Mouse (Mus musculus): ENCODE results near the gene Chrna5. TPM values are rescaled to one million over a fixed set of nuclear protein-coding genes. Genes with fewer than 3 reads are reported as not detected.
"Not testable (repeated sequence)": the region's sequence is repeated elsewhere in the genome, so short reads cannot be mapped to it uniquely, and the experiment has no call there.

Gene Chrna5
- polyA plus RNA-seq (2012): not detected in 2 replicates

DNA sequence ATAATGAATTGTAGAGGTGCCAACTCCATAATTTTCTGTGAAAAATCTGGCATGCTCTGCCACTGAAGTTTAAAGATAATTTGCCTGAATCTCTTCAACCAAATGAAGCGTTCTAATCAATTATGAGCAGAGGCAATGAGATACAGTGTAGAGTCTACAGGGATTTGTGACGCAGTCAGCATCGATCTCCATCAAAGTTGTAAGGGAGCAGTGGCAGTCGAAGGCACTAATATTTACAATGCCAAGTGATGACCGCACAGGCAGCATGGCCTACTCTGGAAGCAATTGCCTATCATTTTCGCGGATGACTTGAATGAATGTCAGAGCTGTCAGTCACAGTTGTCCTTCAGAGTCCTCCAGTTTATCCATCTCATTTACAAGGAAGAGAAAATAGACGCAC lies at the start of gene Chrna5:
Chrna5 (plus strand) TSS at position 207 of the 400 bp plus-strand sequence.
- Histone ChIP-seq H3K4me1 (ENCODE audit: control insufficient read depth) (peaks cover 7% of the 10 kb centered on the region), H3K9me3 (ENCODE audit: control insufficient read depth, low read length) (no peaks in the 10 kb centered on the region; the same call in 1 of the 2 replicates), H3K27me3 (ENCODE audit: control insufficient read depth) (peaks cover 63% of the 10 kb centered on the region), H3K36me3 (ENCODE audit: control insufficient read depth) (no peaks in the 10 kb centered on the region), H3K4me3 (replicated peaks) (peak within 1 kb of the TSS; percentile 51)
- TF ChIP-seq GATA1 (IDR thresholded peaks at IDR 0.05; ENCODE audit: low read length) (no peak), TAL1 (IDR thresholded peaks at IDR 0.05; ENCODE audit: low read length) (no peak)

DNA sequence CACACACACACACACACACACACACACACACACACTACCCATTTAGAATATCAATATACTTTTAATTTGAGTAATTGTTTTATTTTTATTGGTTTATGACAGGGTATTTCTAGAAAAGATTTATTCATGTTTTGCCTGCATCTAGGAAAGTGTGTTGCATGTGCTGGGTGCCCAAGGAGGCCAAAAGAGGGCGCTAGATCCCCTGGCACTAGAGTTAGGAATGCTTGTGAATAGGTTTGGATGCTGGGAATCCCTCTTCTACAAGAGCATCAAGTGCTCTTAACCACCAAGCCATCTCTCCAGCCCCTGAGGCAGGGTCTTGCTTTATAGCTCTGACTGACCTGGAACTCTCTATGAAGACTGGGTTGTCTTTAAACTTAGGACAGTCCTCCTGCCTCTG lies 48.9 kb upstream of the Chrna5 start:
- H3K27me3 ChIP-seq (ENCODE audit: control insufficient read depth): no peaks in the 10 kb centered on the region
- no peaks in the 10 kb centered on the region for H3K9me3 ChIP-seq (ENCODE audit: control insufficient read depth, low read length)
- no peak overlapping the region for H3K4me3 ChIP-seq (replicated peaks)
- no peaks in the 10 kb centered on the region for H3K4me1 ChIP-seq (ENCODE audit: control insufficient read depth)
- TF ChIP-seq TAL1 (IDR thresholded peaks at IDR 0.05; ENCODE audit: low read length): no peak
- no peak for TF ChIP-seq GATA1 (IDR thresholded peaks at IDR 0.05; ENCODE audit: low read length)
- peaks cover 2% of the 10 kb centered on the region; the same call in 1 of the 2 replicates for H3K36me3 ChIP-seq (ENCODE audit: control insufficient read depth)

DNA sequence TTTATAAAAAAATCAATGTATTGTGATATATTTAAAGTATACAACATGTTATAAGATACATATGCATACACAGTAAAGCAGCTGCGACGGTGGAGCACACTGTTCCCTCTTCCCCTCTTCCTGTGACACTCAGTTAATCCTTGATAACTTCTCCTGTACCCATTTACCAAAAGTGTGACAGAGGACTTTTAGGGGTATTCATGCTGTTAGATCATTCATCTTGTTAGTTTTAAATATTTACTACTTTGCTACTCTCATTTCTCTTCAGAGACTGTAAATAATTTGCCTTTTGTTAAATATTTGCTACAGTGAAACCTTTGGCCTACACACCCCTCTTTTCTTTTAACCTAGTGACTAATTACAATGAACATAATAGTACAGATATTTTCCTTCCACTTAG lies 48.3 kb upstream of the Chrna5 start:
- Histone ChIP-seq H3K27me3 (ENCODE audit: control insufficient read depth) (no peaks in the 10 kb centered on the region), H3K9me3 (ENCODE audit: control insufficient read depth, low read length) (no peaks in the 10 kb centered on the region), H3K36me3 (ENCODE audit: control insufficient read depth) (peaks cover 2% of the 10 kb centered on the region; the same call in 1 of the 2 replicates), H3K4me1 (ENCODE audit: control insufficient read depth) (no peaks in the 10 kb centered on the region), H3K4me3 (replicated peaks) (no peak overlapping the region)
- TF ChIP-seq TAL1 (IDR thresholded peaks at IDR 0.05; ENCODE audit: low read length) (no peak), GATA1 (IDR thresholded peaks at IDR 0.05; ENCODE audit: low read length) (no peak)

DNA sequence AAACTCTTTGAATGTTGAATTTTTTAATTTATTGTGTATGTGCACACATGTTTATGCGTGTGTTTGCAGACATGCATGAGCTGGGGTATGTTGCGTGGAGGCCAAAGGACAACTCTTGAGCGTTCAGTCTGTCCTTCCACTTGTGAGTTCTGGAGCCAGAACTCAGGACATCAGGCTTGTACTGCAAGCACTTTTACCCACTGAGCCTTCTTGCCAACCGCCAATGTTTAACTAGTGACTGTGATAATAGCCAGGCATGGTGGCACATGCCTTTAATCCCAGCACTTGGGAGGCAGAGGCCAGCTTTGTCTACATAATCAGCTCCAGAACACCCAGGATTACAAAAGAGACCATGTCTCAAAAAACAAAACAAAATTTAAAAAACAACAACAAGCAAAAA lies 38.6 kb upstream of the Chrna5 start:
- peaks cover 8% of the 10 kb centered on the region; the same call in 1 of the 2 replicates for H3K36me3 ChIP-seq (ENCODE audit: control insufficient read depth)
- no peaks in the 10 kb centered on the region for H3K9me3 ChIP-seq (ENCODE audit: control insufficient read depth, low read length)
- H3K27me3 ChIP-seq (ENCODE audit: control insufficient read depth): no peaks in the 10 kb centered on the region; the same call in 1 of the 2 replicates
- TF ChIP-seq TAL1 (IDR thresholded peaks at IDR 0.05; ENCODE audit: low read length) (no peak), GATA1 (IDR thresholded peaks at IDR 0.05; ENCODE audit: low read length) (no peak)
- no peaks in the 10 kb centered on the region for H3K4me1 ChIP-seq (ENCODE audit: control insufficient read depth)
- no peak overlapping the region for H3K4me3 ChIP-seq (replicated peaks)

DNA sequence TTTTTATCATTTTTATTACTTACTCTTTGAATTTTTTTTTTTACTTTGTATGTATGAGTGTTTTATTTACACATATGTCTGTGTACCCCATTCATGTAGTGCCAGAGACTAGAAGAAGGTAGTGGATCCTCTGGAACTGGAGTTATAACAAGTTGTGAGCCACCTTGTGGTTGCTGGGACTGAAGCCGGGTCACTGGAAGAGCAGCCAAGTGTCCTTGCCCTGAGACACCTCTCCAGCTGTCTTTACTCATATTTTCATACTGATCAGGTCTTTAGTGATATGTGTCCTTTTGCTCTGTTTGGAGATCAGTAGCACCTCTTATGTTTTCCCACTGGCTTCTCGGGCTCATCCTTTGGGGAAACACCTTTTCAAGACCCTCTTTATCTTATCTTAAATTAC lies 36.2 kb upstream of the Chrna5 start:
- Histone ChIP-seq H3K36me3 (ENCODE audit: control insufficient read depth) (no peaks in the 10 kb centered on the region), H3K9me3 (ENCODE audit: control insufficient read depth, low read length) (no peaks in the 10 kb centered on the region)
- TF ChIP-seq GATA1 (IDR thresholded peaks at IDR 0.05; ENCODE audit: low read length) (no peak), TAL1 (IDR thresholded peaks at IDR 0.05; ENCODE audit: low read length) (no peak)

DNA sequence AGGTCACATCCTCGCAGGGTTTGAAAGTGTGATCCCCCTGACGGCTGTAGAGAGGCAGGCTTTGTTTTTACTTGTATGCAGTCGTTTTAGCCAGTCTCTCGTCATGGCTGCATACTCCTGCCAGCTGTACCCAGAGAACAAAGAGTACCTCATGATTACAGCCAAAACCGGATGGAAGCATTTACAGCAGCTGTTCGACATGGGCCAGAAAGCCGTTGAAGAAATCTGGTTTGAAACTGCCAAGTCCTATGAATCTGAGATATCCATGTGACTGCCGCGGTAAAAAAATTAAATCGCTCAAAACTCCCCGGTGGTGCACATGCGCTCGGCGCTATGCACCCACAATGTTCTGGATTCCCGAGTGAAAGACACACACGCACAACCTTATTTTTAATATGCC lies 34.4 kb upstream of the Chrna5 start:
- Histone ChIP-seq H3K27me3 (ENCODE audit: control insufficient read depth) (no peaks in the 10 kb centered on the region; the same call in 1 of the 2 replicates), H3K9me3 (ENCODE audit: control insufficient read depth, low read length) (no peaks in the 10 kb centered on the region), H3K36me3 (ENCODE audit: control insufficient read depth) (no peaks in the 10 kb centered on the region), H3K4me1 (ENCODE audit: control insufficient read depth) (peaks cover 8% of the 10 kb centered on the region), H3K4me3 (replicated peaks) (no peak overlapping the region)
- TF ChIP-seq GATA1 (IDR thresholded peaks at IDR 0.05; ENCODE audit: low read length): no peak
- no peak for TF ChIP-seq TAL1 (IDR thresholded peaks at IDR 0.05; ENCODE audit: low read length)

More for the DNA sequence above, 36.2 kb upstream of the Chrna5 start:
- Histone ChIP-seq H3K27me3 (ENCODE audit: control insufficient read depth) (no peaks in the 10 kb centered on the region; the same call in 1 of the 2 replicates), H3K4me3 (replicated peaks) (no peak overlapping the region), H3K4me1 (ENCODE audit: control insufficient read depth) (no peaks in the 10 kb centered on the region)

DNA sequence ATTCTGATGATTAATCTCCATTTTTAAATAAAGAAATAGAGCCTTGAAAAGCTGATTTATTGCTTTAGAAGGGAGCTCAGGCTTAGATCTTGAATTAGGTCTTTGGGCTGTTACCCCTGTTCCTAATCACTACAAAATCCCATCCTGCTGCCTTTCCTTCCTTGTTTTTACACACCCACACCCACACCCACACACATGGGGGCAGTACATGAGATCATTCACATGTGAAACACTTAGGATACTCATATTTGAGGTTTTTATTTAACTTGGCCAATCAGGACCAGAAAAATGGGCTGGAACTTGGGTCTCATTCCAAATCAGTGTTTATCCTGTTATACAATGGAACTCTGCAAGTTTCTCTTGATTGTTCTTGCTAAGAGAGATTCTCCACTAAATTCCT lies 31.2 kb upstream of the Chrna5 start:
- Histone ChIP-seq H3K4me1 (ENCODE audit: control insufficient read depth) (peaks cover 27% of the 10 kb centered on the region), H3K4me3 (replicated peaks) (no peak overlapping the region), H3K36me3 (ENCODE audit: control insufficient read depth) (peaks cover 26% of the 10 kb centered on the region), H3K27me3 (ENCODE audit: control insufficient read depth) (no peaks in the 10 kb centered on the region; the same call in 1 of the 2 replicates), H3K9me3 (ENCODE audit: control insufficient read depth, low read length) (no peaks in the 10 kb centered on the region)
- no peak for TF ChIP-seq TAL1 (IDR thresholded peaks at IDR 0.05; ENCODE audit: low read length)
- no peak for TF ChIP-seq GATA1 (IDR thresholded peaks at IDR 0.05; ENCODE audit: low read length)

DNA sequence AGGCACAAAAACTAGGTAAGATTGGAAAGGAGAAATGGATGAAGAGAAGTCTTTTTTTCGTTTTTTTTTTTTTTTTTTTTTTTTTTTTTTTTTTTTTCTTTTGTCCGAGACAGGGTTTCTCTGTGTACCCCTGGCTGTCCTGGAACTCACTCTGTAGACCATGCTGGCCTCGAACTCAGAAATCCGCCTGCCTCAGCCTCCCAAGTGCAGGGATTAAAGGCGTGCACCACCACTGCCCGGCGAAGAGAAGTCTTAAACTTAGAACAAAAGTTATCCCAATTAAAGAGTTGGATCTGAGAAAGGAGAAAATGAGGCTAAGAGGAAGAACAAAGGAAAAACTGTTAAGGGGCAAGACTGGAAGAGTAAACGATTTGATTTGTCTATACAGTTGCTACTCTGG lies 30.5 kb upstream of the Chrna5 start:
- not testable (repeated sequence) for H3K9me3 ChIP-seq (ENCODE audit: control insufficient read depth, low read length); H3K27me3 ChIP-seq (ENCODE audit: control insufficient read depth)
- peaks cover 27% of the 10 kb centered on the region for H3K4me1 ChIP-seq (ENCODE audit: control insufficient read depth)
- H3K36me3 ChIP-seq (ENCODE audit: control insufficient read depth): peaks cover 33% of the 10 kb centered on the region
- H3K4me3 ChIP-seq (replicated peaks): peak overlapping the region; percentile 86

DNA sequence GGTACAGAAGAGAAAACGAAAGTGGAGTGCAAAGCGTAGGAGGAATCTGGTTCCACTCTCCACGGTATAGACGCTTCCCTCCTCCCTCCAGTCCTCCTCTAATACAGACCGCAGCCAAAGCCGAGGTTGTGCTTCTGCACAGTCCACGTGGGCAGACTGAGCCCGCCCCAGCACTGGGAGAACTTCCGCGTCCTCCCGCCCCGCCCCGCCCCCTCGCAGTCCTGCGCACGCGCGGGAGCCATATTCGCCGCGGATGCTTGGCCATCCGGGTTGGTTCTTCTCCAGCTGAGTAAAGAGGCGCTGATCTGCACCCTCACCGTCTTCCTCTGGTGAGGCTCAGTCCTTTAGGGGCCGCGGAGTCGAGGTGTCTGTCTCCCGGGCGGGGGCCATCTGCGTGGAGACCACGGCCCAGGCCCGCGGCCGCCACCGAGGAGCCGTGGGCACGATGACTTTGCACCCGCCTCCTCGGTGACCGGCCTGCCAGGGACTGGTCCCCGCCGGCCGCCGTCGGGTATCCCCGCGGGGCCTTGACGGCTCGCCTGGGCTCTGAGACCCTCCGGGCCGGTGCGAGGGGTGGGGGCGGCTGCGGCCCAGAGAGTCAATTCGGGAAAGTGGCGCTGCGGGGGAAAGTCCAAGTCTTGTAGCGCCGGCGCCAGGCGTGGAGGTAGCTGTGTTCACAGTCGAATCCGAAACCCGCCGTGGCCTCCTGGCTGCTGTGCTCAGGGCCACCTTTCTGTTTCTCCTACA lies 29.9 kb upstream of the Chrna5 start, which contains the start of the genes Psma4 and AY074887:
Psma4 (plus strand) TSS at position 216 of the 747 bp plus-strand sequence.
AY074887 (minus strand) TSS at position 424 of the 747 bp plus-strand sequence.
- Histone ChIP-seq H3K9me3 (ENCODE audit: control insufficient read depth, low read length) (no peaks in the 10 kb centered on the region), H3K36me3 (ENCODE audit: control insufficient read depth) (peaks cover 39% of the 10 kb centered on the region), H3K27me3 (ENCODE audit: control insufficient read depth) (no peaks in the 10 kb centered on the region; the same call in 1 of the 2 replicates), H3K4me1 (ENCODE audit: control insufficient read depth) (peaks cover 30% of the 10 kb centered on the region), H3K4me3 (replicated peaks) (peak within 1 kb of the TSS; percentile 86)
- TF ChIP-seq GATA1 (IDR thresholded peaks at IDR 0.05; ENCODE audit: low read length) (no peak), TAL1 (IDR thresholded peaks at IDR 0.05; ENCODE audit: low read length) (no peak)

Data from erythroblast, embryonic 14.5 days (primary cell).